In genomic region chr6:120390054-120390453, GRCm38 (mm10) we compare ENCODE assay signal across 22 mouse cellular contexts.
"Had no signal": no experiment of that assay in that cellular context is flagged by ENCODE, and none has a peak within 500 bp of the region (broad histone marks: within the 10 kb centered on the region; RNA-seq: fewer than 3 reads in every experiment).

No protein-coding gene starts in this region.

- H3K27me3 ChIP-seq: intestine, embryonic 15.5 days; kidney, embryonic 15.5 days; liver, embryonic 15.5 days; megakaryocyte, embryonic 14.5 days; midbrain, embryonic 12.5 days; midbrain, embryonic 15.5 days; neural tube, embryonic 12.5 days; neural tube, embryonic 15.5 days had no signal

- H3K9ac ChIP-seq: intestine, embryonic 15.5 days; kidney, embryonic 15.5 days; liver, embryonic 15.5 days; lung, embryonic 14.5 days; midbrain, embryonic 12.5 days; midbrain, embryonic 15.5 days; neural tube, embryonic 12.5 days; neural tube, embryonic 15.5 days had no signal

- H3K9me3 ChIP-seq: intestine, embryonic 15.5 days; kidney, embryonic 15.5 days; liver, embryonic 15.5 days; megakaryocyte, embryonic 14.5 days; midbrain, embryonic 12.5 days; midbrain, embryonic 15.5 days; neural tube, embryonic 12.5 days; neural tube, embryonic 15.5 days had no signal

- ATAC-seq: intestine, embryonic 15.5 days; lung, postnatal 0 days; midbrain, embryonic 15.5 days had no signal

- H3K4me2 ChIP-seq: intestine, embryonic 15.5 days; kidney, embryonic 15.5 days; liver, embryonic 15.5 days; lung, embryonic 14.5 days; midbrain, embryonic 12.5 days; midbrain, embryonic 15.5 days; neural tube, embryonic 12.5 days; neural tube, embryonic 15.5 days had no signal

- DNase-seq: kidney, adult 11 months; kidney, adult 8-10 months; kidney, postnatal 10 days; kidney, postnatal 36 days; layer of hippocampus, adult 9-11 months; lung, embryonic 14.5 days; right cerebral cortex, adult 18-20 months; right cerebral cortex, postnatal 14 days; right cerebral cortex, postnatal 4 days; thymus, adult 2 months; thymus, postnatal 14 days had no signal

- H3K4me1 ChIP-seq: intestine, embryonic 15.5 days; kidney, embryonic 15.5 days; megakaryocyte, embryonic 14.5 days; midbrain, embryonic 12.5 days; midbrain, embryonic 15.5 days; neural tube, embryonic 12.5 days; neural tube, embryonic 15.5 days had no signal

- H3K27ac ChIP-seq: intestine, embryonic 15.5 days; kidney, embryonic 15.5 days; liver, embryonic 15.5 days; macrophage; midbrain, embryonic 12.5 days; midbrain, embryonic 15.5 days; neural tube, embryonic 12.5 days; neural tube, embryonic 15.5 days; stomach, postnatal 0 days had no signal

- H3K4me3 ChIP-seq: intestine, embryonic 15.5 days; kidney, embryonic 15.5 days; liver, embryonic 15.5 days; megakaryocyte, embryonic 14.5 days; midbrain, embryonic 12.5 days; midbrain, embryonic 15.5 days; neural tube, embryonic 12.5 days; neural tube, embryonic 15.5 days had no signal
